Comparison of ENCODE assay signal across 12 mouse cellular contexts in genomic region chr6:100396311-100397200, GRCm38 (mm10).
DNase-seq lines count a peak whose midpoint lies in the region; ATAC-seq and TF ChIP-seq lines count a peak whose summit lies in the region.
"Had no signal": no experiment of that assay in that cellular context is flagged by ENCODE, and none has a peak within 500 bp of the region (broad histone marks: within the 10 kb centered on the region; RNA-seq: fewer than 3 reads in every experiment).

No protein-coding gene starts in this region.

- no peak for TF ChIP-seq POLR2A in cerebellum, adult 2 months (IDR thresholded peaks at IDR 0.05; ENCODE audit: borderline replicate concordance, insufficient read depth, low read length)

- H3K36me3 ChIP-seq in midbrain, embryonic 10.5 days = no peaks in the 10 kb centered on the region
- H3K36me3 ChIP-seq in midbrain, embryonic 11.5 days (ENCODE audit: control insufficient read depth, insufficient read depth, low read length) = no peaks in the 10 kb centered on the region
- no peaks in the 10 kb centered on the region for H3K36me3 ChIP-seq in hindbrain, embryonic 16.5 days (ENCODE audit: control insufficient read depth, insufficient read depth, low read length)
- H3K36me3 ChIP-seq: embryonic facial prominence, embryonic 12.5 days; heart, embryonic 15.5 days; limb, embryonic 15.5 days had no signal

- 86% methylated on average over 14 of the region's 14 CpGs for WGBS in midbrain, embryonic 10.5 days
- WGBS in midbrain, embryonic 11.5 days = 86% methylated on average over 14 of the region's 14 CpGs
- WGBS in hindbrain, embryonic 16.5 days = 65% methylated on average over 14 of the region's 14 CpGs
- 49% methylated on average over 14 of the region's 14 CpGs for WGBS in cerebellum, adult 2 months

- TF ChIP-seq CTCF in cerebellum, adult 2 months (IDR thresholded peaks at IDR 0.05; ENCODE audit: borderline replicate concordance, insufficient read depth, low read depth, low read length) = no peak

- H3K4me1 ChIP-seq in midbrain, embryonic 10.5 days = 0 out of 2 replicates have a peak, but pooled peaks cover 6% of the 10 kb centered on the region
- H3K4me1 ChIP-seq in midbrain, embryonic 11.5 days (ENCODE audit: control insufficient read depth, insufficient read depth, low read length) = no peaks in the 10 kb centered on the region
- H3K4me1 ChIP-seq in hindbrain, embryonic 16.5 days (ENCODE audit: control insufficient read depth, insufficient read depth, low read depth, low read length) = peaks cover 4% of the 10 kb centered on the region; the same call in 1 of the 2 replicates
- H3K4me1 ChIP-seq in cerebellum, adult 2 months (ENCODE audit: control insufficient read depth, insufficient read depth, low read length) = no peaks in the 10 kb centered on the region

- no peak for ATAC-seq in midbrain, embryonic 11.5 days (ENCODE audit: low FRiP score)
- peak; percentile 61; the same call in 1 of the 2 replicates for ATAC-seq in hindbrain, embryonic 16.5 days
- no peak for ATAC-seq in CD4-positive, CD25-positive, alpha-beta regulatory T cell, adult 4 months

- H3K4me3 ChIP-seq in midbrain, embryonic 10.5 days = no peak overlapping the region
- H3K4me3 ChIP-seq in midbrain, embryonic 11.5 days (ENCODE audit: low read depth, low read length) = no peak overlapping the region
- no peak overlapping the region for H3K4me3 ChIP-seq in hindbrain, embryonic 16.5 days (ENCODE audit: low read length)
- no peak overlapping the region for H3K4me3 ChIP-seq in cerebellum, adult 2 months (replicated peaks; ENCODE audit: insufficient read depth, low read depth, low read length)
- H3K4me3 ChIP-seq: embryonic facial prominence, embryonic 12.5 days; heart, embryonic 15.5 days; limb, embryonic 15.5 days had no signal

- H3K9ac ChIP-seq in midbrain, embryonic 11.5 days (ENCODE audit: low read length) = no peak overlapping the region
- no peak overlapping the region for H3K9ac ChIP-seq in hindbrain, embryonic 16.5 days (ENCODE audit: low read depth, low read length)
- H3K9ac ChIP-seq: embryonic facial prominence, embryonic 12.5 days; heart, embryonic 15.5 days; limb, embryonic 15.5 days had no signal

- no peak for DNase-seq in midbrain, embryonic 10.5 days (ENCODE audit: low spot score)
- no peak for DNase-seq in midbrain, embryonic 11.5 days (ENCODE audit: low spot score, missing footprints)
- peak; percentile 37 to 59 for DNase-seq in layer of hippocampus, postnatal 36 days
- peak; percentile 48 to 52 for DNase-seq in right cerebral cortex, postnatal 36 days (ENCODE audit: low spot score in 2 of 2)
- no peak for DNase-seq in cerebellum, adult 2 months
- DNase-seq: kidney, adult 2 months; lung, postnatal 14 days had no signal

- peak overlapping the region; percentile 28; the same call in 1 of the 2 replicates for H3K27ac ChIP-seq in midbrain, embryonic 10.5 days (replicated peaks)
- H3K27ac ChIP-seq in midbrain, embryonic 11.5 days (ENCODE audit: low read depth, low read length) = no peak overlapping the region
- H3K27ac ChIP-seq in hindbrain, embryonic 16.5 days (ENCODE audit: low read depth, low read length) = no peak overlapping the region
- H3K27ac ChIP-seq in cerebellum, adult 2 months (ENCODE audit: insufficient read depth, low read length) = no peak overlapping the region
- H3K27ac ChIP-seq: embryonic facial prominence, embryonic 12.5 days; heart, embryonic 15.5 days; limb, embryonic 15.5 days had no signal

- H3K9me3 ChIP-seq in midbrain, embryonic 10.5 days (replicated peaks) = no peaks in the 10 kb centered on the region
- no peaks in the 10 kb centered on the region for H3K9me3 ChIP-seq in midbrain, embryonic 11.5 days (ENCODE audit: control insufficient read depth, low read length)
- H3K9me3 ChIP-seq in hindbrain, embryonic 16.5 days (ENCODE audit: control insufficient read depth, low read length) = peaks cover 4% of the 10 kb centered on the region; the same call in 1 of the 2 replicates
- H3K9me3 ChIP-seq: heart, embryonic 15.5 days; limb, embryonic 15.5 days had no signal

- H3K27me3 ChIP-seq in midbrain, embryonic 10.5 days (ENCODE audit: low read depth, poor library complexity, severe bottlenecking) = no peaks in the 10 kb centered on the region
- H3K27me3 ChIP-seq in midbrain, embryonic 11.5 days (ENCODE audit: control insufficient read depth, insufficient read depth, low read length) = no peaks in the 10 kb centered on the region
- no peaks in the 10 kb centered on the region; the same call in 1 of the 2 replicates for H3K27me3 ChIP-seq in hindbrain, embryonic 16.5 days (replicated peaks; ENCODE audit: control insufficient read depth, insufficient read depth, low read length)
- no peaks in the 10 kb centered on the region for H3K27me3 ChIP-seq in cerebellum, adult 2 months (ENCODE audit: control insufficient read depth, insufficient read depth, low read length)
- H3K27me3 ChIP-seq: embryonic facial prominence, embryonic 12.5 days; heart, embryonic 15.5 days; limb, embryonic 15.5 days had no signal

- no peak overlapping the region for H3K4me2 ChIP-seq in midbrain, embryonic 11.5 days
- no peak overlapping the region for H3K4me2 ChIP-seq in hindbrain, embryonic 16.5 days (ENCODE audit: low read length)
- H3K4me2 ChIP-seq: embryonic facial prominence, embryonic 12.5 days; heart, embryonic 15.5 days; limb, embryonic 15.5 days had no signal

Comparison
In these comparisons a context has a peak if more than half of its experiments do, and no peak if none do; other contexts are left out.
1. DNase-seq: peak in layer of hippocampus, postnatal 36 days (2 of 2) and right cerebral cortex, postnatal 36 days (2 of 2); none in midbrain, embryonic 10.5 days (single experiment), midbrain, embryonic 11.5 days (single experiment) and cerebellum, adult 2 months (0 of 2).